Mouse (Mus musculus) embryo, embryonic 10.5 days (tissue): Measurements from ENCODE around the gene AW822073.
"Not testable (repeated sequence)": the region's sequence is repeated elsewhere in the genome, so short reads cannot be mapped to it uniquely, and the experiment has no call there.

Experiments used
- DNase-seq: peaks from one replicate; pipeline ENCODE4 v3.0.0-alpha.2; 2015; ENCODE audit warnings: low spot score

AW822073 gene

GRCm38 (mm10) chr10:58221571-58221970 lies 3.2 kb downstream of the AW822073 start:
- not testable (repeated sequence) for DNase-seq

- DNase-seq: no peak
These were observed 4.0 kb downstream of the AW822073 start for GRCm38 (mm10) chr10:58220726-58221125.

DNA sequence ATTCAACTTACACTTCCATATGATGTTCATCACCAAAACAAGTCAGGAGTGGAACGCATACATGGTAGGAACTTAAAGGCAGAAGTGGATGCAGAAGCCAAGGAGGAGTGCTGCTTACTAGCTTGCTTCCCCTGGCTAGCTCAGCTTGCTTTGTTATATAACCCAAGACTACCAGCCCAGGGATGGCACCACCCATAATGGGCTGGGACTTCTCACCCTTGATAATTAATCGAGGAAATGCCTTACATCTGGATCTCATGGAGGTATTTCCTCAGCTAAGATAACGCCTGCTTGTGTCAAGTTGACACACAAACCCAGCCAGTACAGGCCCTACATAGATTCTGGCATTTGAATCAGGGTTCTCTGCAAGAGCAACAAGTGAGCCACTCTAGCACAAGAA lies 7.4 kb downstream of the AW822073 start:
- no peak for DNase-seq

DNA sequence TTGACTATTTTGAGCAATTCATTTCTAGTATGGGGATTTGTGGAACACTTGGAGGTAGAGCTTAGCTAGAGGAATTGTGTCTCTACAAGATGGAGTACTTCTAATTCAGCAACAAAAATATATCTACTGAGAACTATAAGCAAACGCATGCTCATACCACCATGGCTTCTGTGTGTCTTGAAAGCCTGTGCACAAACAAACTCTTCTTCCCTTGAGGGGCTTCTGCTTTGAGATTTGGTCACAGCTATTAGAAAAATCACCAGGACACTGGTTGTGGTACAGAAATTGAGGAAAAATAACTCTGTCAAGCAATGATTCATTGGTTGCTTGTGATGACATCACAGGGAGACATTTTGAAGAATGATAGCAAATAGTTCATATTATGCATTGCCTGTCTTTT lies 9.4 kb downstream of the AW822073 start:
- DNase-seq: no peak

- DNase-seq: no peak
These were observed 9.8 kb downstream of the AW822073 start for GRCm38 (mm10) chr10:58214934-58215333.

GRCm38 (mm10) chr10:58214497-58214896 lies 10.2 kb downstream of the AW822073 start:
- no peak for DNase-seq

GRCm38 (mm10) chr10:58212230-58212629 lies 12.5 kb downstream of the AW822073 start:
- DNase-seq: no peak

DNA sequence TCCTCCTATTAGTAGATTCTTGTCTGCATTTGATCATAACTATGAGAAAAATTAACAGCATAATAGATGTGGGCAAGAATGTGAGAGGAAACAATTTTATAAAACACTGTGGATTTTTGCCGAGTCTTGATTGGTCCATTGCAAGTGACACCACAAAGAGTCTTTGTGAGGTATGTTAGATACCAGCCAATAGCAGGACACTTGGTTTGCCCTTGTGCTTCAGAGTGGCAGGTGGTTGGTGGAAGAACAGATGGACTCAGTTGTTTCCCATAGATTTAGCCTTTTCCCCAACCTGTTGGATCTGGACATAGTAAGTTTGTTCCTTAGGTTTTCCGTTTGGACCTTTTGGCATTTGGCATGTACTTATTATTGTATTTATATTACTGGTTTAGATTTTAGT lies 13.5 kb downstream of the AW822073 start:
- no peak for DNase-seq

DNA sequence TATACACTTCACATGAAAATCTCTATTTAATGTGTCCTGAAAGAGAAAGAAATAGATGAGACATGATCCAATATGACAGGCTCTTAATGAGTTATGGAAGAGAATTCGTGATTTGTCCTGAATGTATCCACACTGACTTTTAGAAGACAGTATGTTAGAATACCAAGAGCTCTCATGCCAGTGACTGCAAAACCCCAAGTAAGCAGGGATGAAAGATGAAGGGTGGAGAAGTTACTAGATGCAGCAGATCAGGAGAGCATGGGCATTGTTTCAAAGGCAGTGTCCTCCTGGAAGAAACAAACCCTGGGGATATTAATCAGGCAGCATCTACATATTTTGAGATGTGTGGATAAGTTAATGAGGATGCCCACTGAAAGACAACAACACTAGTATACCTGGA lies 14.2 kb downstream of the AW822073 start:
- no peak for DNase-seq

DNA sequence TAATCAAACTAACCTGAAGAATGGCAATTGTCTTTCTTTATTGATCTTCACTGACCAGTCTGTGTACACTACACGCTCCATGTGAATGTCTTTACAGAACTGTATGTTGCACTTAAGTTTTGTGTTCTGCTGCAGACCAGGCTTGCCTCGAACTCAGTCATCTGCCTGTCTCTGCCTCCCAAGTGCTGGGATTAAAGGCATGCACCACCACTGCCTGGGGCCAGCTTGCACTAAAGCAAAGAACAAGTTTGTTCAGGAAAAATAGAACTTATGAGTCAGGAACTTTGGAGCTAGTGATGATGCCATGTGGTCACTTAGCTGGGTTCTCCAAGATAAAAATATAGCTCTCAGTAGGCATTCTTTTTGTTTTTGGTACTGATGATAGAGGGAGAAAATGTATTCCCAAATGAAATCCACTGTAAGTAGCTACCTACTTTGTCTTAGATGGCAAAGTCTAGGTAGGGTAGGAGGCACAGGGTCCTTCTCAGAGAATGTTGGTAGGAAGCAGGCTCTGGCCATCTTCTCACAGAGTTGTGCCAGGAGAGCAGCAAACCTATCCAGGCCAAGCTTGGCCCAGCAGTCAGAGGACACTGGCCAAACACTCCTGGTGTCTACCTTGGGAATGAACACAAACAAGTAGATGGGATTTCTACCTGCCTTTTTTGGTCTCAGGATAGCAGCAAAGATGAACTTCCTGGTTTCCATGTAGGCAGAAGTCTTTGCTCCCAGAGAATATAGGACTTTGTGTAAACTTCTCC lies 14.8 kb downstream of the AW822073 start:
- DNase-seq: no peak

DNA sequence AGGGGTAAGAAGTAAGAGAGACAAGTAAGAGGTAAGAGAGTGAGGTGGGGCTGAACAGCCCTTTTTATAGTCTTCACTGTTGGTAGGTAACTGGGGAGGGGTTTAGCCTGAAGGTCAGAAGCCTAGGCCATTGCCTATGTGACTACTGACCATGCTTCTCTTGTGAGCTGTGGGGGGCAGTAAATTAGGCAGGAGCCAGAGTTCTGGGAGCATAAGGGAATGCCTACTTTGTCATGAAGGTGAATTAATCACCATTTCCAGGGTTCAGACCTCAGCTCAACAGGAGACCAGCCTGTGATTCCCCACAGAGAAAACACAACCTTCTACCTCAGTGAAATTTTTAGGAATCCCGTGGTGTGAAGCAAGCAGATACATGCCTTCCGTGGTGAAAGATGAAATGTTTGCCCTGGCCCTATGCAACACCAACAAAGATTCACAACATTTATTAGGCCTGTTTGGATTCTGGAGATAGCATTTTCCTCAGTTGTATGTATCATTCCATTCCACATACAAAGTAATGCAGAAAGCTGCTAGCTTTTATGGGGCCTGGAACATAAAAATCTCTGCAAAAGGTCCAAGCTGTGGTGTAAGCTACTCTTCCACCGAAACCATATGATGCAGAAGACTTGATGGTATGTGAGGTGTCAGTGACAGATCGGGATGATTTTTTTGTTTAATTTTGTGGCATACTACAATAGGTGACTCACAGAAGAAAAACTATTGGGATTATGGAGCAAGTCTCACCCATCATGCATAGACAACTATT lies 17.9 kb downstream of the AW822073 start:
- no peak for DNase-seq

- no peak for DNase-seq
These were observed 18.7 kb downstream of the AW822073 start for GRCm38 (mm10) chr10:58205986-58206385.
